Mouse (Mus musculus) embryonic facial prominence, embryonic 10.5 days (tissue): ENCODE data around the gene March2. TPM values are rescaled to one million over a fixed set of nuclear protein-coding genes. Genes with fewer than 3 reads are reported as not detected.
A peak's percentile ranks its signal among the peaks of the same experiment; 100 is the strongest.
"Not testable (repeated sequence)": the region's sequence is repeated elsewhere in the genome, so short reads cannot be mapped to it uniquely, and the experiment has no call there.

Source experiments
- DNase-seq: peaks from one replicate; pipeline ENCODE4 v3.0.0-alpha.2; 2017; ENCODE audit warnings: low spot score
- H3K27ac ChIP-seq: fragments of 300-500 bp; sonication (generic); replicated peaks from 2 replicates; pipeline ENCODE4 v1.5.1; 2016; ENCODE audit warnings: mild to moderate bottlenecking
- H3K27me3 ChIP-seq: fragments of 300-500 bp; sonication (generic); replicated peaks from 2 replicates; pipeline ENCODE4 v1.6.1; 2016; ENCODE audit warnings: low read depth, mild to moderate bottlenecking; ENCODE audit not compliant: poor library complexity, severe bottlenecking
- H3K36me3 ChIP-seq: fragments of 300-500 bp; sonication (generic); replicated peaks from 2 replicates; pipeline ENCODE4 v1.6.1; 2016; ENCODE audit warnings: mild to moderate bottlenecking, moderate library complexity
- H3K4me1 ChIP-seq: fragments of 300-500 bp; sonication (generic); 2 replicates; pipeline ENCODE4 v1.6.1; 2016
- H3K4me3 ChIP-seq: fragments of 300-500 bp; sonication (generic); 2 replicates; pipeline ENCODE4 v1.5.1; 2016; ENCODE audit warnings: mild to moderate bottlenecking, moderate library complexity
- H3K9me3 ChIP-seq: fragments of 300-500 bp; sonication (generic); 2 replicates; pipeline ENCODE4 v1.6.1; 2016; ENCODE audit warnings: mild to moderate bottlenecking
- WGBS: fragments of 180-500 bp; shearing (Covaris S2); methylation state at CpG from one replicate; pipeline ENCODE4 v1.1.7; 2016; 5-methylcytosine and 5-hydroxymethylcytosine counted together
- polyA plus RNA-seq: library from polyadenylated mRNA; unstranded; fragments of >200 nt; fragmentation: Nextera tagmentation; extraction: Ambion mirVana; gene quantifications from 2 replicates; pipeline ENCODE4 v1.2.1, GENCODE M21; 2016

March2 gene
- polyA plus RNA-seq, 1 experiment from 2014 or later, result 28.0 TPM

DNA sequence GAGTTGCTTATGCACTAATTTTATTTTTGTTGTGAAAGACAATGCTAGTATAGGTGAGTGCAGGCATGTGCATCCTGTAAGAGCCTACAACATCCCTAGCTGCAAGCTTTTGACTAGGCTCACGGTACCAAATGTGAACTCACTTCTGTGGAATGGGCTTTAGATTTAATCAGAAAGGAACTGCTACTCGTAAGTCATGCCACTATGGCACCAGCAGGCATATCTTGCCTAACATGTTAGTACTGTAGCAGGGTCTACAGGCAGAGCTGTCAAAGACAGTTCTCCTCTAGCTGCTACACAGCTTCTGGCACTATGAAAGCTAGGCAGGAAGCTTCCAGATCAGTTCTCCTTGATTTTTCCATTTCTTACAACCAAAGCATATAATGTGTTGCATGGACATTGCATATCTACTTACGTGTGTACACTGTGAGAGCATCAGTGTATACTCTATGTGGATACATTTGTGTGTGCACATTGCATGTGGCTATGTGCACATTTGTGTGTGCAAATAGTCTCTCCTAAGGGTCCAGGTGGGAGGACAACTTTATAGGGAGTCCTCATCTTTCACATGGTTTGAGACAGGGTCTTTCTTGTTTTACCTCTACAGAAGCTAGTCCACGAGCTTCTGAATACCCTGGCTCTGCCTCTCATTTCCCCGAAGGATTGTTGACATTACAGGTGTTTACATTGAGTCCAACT is 26.4 kb upstream of the March2 start:
- no peak overlapping the region for H3K27ac ChIP-seq
- WGBS, result 88% methylated on average over 5 of the region's 5 CpGs
- H3K27me3 ChIP-seq, result no peaks in the 10 kb centered on the region
- peaks cover 4% of the 10 kb centered on the region for H3K4me1 ChIP-seq
- H3K9me3 ChIP-seq, result no peaks in the 10 kb centered on the region
- no peak overlapping the region for H3K4me3 ChIP-seq
- no peak for DNase-seq
- peaks cover 53% of the 10 kb centered on the region for H3K36me3 ChIP-seq

DNA sequence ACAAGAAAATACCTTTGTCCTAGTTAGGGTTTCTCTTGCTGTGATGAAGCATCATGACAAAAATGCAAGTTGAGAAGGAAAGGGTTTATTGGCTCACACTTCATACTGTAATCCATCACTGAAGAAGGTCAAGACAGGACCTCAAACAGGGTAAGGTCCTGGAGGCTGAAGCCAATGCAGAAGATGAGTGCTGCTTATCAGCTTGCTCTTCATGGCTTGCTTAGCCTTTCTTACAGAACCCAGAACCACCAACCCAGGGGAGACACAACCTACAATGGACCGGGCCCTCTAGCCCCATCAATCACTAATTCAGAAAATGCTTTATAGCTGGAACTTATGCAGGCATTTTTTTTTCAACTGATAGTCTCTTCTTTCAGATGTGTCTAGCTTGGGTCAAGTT is 23.9 kb upstream of the March2 start:
- H3K9me3 ChIP-seq, result no peaks in the 10 kb centered on the region
- H3K4me3 ChIP-seq, result no peak overlapping the region
- H3K4me1 ChIP-seq, result peaks cover 4% of the 10 kb centered on the region
- no peak for DNase-seq
- 85% methylated on average over 1 of the region's 1 CpGs for WGBS
- peaks cover 29% of the 10 kb centered on the region for H3K36me3 ChIP-seq
- H3K27me3 ChIP-seq, result no peaks in the 10 kb centered on the region
- no peak overlapping the region for H3K27ac ChIP-seq

GRCm38 (mm10) chr17:33733526-33733925 is 15.1 kb upstream of the March2 start:
- H3K27me3 ChIP-seq, DNase-seq, H3K4me1 ChIP-seq, H3K27ac ChIP-seq, H3K4me3 ChIP-seq, H3K36me3 ChIP-seq, H3K9me3 ChIP-seq: not testable (repeated sequence)
- WGBS, result 82% methylated on average over 10 of the region's 10 CpGs

- H3K4me1 ChIP-seq, H3K27me3 ChIP-seq, DNase-seq, H3K27ac ChIP-seq, H3K4me3 ChIP-seq, H3K36me3 ChIP-seq, H3K9me3 ChIP-seq: not testable (repeated sequence)
- WGBS, result 78% methylated on average over 9 of the region's 9 CpGs
Observed at GRCm38 (mm10) chr17:33732556-33733083, 14.2 kb upstream of the March2 start.

DNA sequence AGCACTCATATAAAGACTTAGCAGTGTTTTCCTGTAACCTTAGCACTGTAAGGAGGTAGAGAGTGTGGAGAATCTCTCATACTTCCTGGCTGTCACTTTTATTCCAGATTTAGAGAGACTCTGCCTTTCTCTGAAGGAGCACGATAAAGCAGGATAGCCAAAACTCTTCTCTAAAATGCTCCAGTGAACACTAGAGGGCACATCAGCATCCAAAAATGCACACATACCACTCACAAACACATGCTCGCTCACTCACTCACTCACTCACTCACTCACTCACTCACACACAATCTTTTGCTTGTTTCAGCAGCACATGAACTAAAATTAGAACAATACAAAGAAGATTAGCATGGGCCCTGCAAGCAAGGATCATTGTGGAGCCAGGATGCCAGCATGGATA is 10.7 kb upstream of the March2 start:
- H3K4me3 ChIP-seq, result no peak overlapping the region
- 78% methylated on average over 2 of the region's 2 CpGs for WGBS

DNA sequence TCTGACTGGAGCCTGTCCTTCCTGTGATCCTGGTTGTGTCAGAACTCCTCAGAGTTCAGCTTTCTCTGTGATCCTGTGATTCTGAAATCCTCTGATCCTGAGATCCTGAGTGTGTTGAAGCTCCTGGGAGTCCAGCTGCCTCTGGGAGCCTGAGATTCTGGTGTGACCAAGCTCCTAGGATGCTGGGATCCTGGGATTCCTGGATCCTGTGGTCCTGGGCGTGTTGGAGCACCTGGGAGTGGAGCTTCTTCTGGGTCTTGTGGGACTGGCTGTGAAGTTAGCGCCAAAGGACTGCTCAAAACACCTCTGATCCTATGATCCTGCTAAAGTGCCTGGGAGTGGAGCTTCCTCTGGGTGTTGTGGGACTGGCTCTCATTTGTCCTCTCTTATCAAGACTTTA is 9.9 kb upstream of the March2 start:
- peaks cover 9% of the 10 kb centered on the region; the same call in 1 of the 2 replicates for H3K9me3 ChIP-seq
- H3K4me1 ChIP-seq, result no peaks in the 10 kb centered on the region
- H3K36me3 ChIP-seq, result no peaks in the 10 kb centered on the region
- no peaks in the 10 kb centered on the region for H3K27me3 ChIP-seq
- 80% methylated on average over 2 of the region's 2 CpGs for WGBS
- no peak overlapping the region for H3K4me3 ChIP-seq
- DNase-seq, result no peak
- H3K27ac ChIP-seq, result no peak overlapping the region

More for the DNA sequence above, 10.7 kb upstream of the March2 start:
- H3K27me3 ChIP-seq, result no peaks in the 10 kb centered on the region
- DNase-seq, result no peak
- H3K9me3 ChIP-seq, result peaks cover 9% of the 10 kb centered on the region; the same call in 1 of the 2 replicates
- no peak overlapping the region for H3K27ac ChIP-seq
- H3K36me3 ChIP-seq, result no peaks in the 10 kb centered on the region
- no peaks in the 10 kb centered on the region for H3K4me1 ChIP-seq

- Histone ChIP-seq H3K9me3 (no peaks in the 10 kb centered on the region), H3K36me3 (no peaks in the 10 kb centered on the region), H3K4me1 (peaks cover 6% of the 10 kb centered on the region), H3K27ac (no peak overlapping the region), H3K4me3 (no peak overlapping the region), H3K27me3 (no peaks in the 10 kb centered on the region)
- DNase-seq, result no peak
- WGBS, result 93% methylated on average over 7 of the region's 7 CpGs
Observed at GRCm38 (mm10) chr17:33719736-33720378, 1.4 kb upstream of the March2 start.

GRCm38 (mm10) chr17:33718944-33719725 is 665 bp upstream of the March2 start:
- Histone ChIP-seq H3K27me3 (no peaks in the 10 kb centered on the region), H3K36me3 (no peaks in the 10 kb centered on the region), H3K4me3 (peak overlapping the region; percentile 83), H3K9me3 (no peaks in the 10 kb centered on the region), H3K27ac (peak overlapping the region; percentile 84), H3K4me1 (peaks cover 6% of the 10 kb centered on the region)
- WGBS, result 49% methylated on average over 10 of the region's 10 CpGs
- no peak for DNase-seq

DNA sequence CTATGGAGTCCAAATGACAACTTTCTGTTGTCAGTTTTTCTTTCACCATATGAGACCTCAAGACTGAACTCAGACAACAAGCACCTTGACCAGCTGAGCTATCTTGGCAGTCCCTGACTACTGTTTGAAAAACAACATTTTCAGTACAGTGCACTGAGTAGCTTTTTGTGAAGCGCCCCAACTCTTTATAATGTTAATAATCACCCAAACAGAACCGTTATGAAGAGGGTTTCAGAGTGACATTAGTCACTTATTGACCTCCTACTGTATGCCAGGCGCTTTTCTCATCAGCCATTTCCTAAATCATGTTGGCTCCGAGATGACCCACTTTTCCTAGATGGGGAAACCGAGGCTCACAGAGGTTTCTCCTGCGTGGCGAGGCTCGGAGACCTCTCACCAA is 488 bp downstream of the March2 start:
- H3K36me3 ChIP-seq, result no peaks in the 10 kb centered on the region
- 10% methylated on average over 8 of the region's 8 CpGs for WGBS
- no peaks in the 10 kb centered on the region for H3K27me3 ChIP-seq
- H3K9me3 ChIP-seq, result no peaks in the 10 kb centered on the region
- H3K4me1 ChIP-seq, result peaks cover 6% of the 10 kb centered on the region
- H3K27ac ChIP-seq, result peak overlapping the region; percentile 84
- peak overlapping the region; percentile 83 for H3K4me3 ChIP-seq
- no peak for DNase-seq

GRCm38 (mm10) chr17:33717246-33717645 is 1.2 kb downstream of the March2 start:
- H3K4me3 ChIP-seq, result peak overlapping the region; percentile 83
- peaks cover under 1% of the 10 kb centered on the region; the same call in 1 of the 2 replicates for H3K36me3 ChIP-seq
- H3K4me1 ChIP-seq, result peaks cover 6% of the 10 kb centered on the region
- no peak overlapping the region for H3K27ac ChIP-seq
- 100% methylated on average over 1 of the region's 1 CpGs for WGBS
- DNase-seq, result no peak
- no peaks in the 10 kb centered on the region for H3K9me3 ChIP-seq
- no peaks in the 10 kb centered on the region for H3K27me3 ChIP-seq

DNA sequence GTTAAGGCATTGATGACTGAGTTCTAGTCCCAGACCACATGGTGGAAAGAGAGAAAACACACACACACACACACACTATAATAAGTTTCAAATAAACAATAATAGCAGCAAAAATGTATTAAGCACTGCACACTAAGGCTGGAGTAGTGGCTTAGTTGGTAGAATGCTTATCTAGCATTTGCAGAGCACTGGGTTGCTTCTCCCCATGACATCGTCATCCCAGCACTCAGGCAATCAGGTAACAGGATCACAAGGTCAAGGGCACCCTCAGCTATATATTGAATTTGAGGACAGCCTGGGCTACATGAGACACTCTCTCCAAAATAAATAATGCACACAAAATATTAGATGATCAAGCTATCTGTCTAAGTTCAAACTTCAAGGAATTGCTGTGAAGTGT is 3.7 kb downstream of the March2 start:
- Histone ChIP-seq H3K27me3 (no peaks in the 10 kb centered on the region), H3K27ac (no peak overlapping the region), H3K36me3 (peaks cover 13% of the 10 kb centered on the region), H3K4me3 (no peak overlapping the region), H3K4me1 (peaks cover 6% of the 10 kb centered on the region), H3K9me3 (peaks cover 3% of the 10 kb centered on the region; the same call in 1 of the 2 replicates)
- DNase-seq, result no peak
- WGBS, result 93% methylated on average over 1 of the region's 1 CpGs

- H3K27ac ChIP-seq, result no peak overlapping the region
- H3K27me3 ChIP-seq, result no peaks in the 10 kb centered on the region
- WGBS, result 89% methylated on average over 5 of the region's 5 CpGs
- no peak overlapping the region for H3K4me3 ChIP-seq
- peaks cover 22% of the 10 kb centered on the region for H3K36me3 ChIP-seq
- H3K9me3 ChIP-seq, result peaks cover 3% of the 10 kb centered on the region; the same call in 1 of the 2 replicates
- DNase-seq, result no peak
- H3K4me1 ChIP-seq, result peaks cover 6% of the 10 kb centered on the region
Observed at GRCm38 (mm10) chr17:33713271-33713670, 5.2 kb downstream of the March2 start.
